Mouse (Mus musculus) heart, embryonic 16.5 days (tissue): ENCODE measurements at regions not wholly inside any gene's neighbourhood (a gene's known extent, or its start where the extent isn't known, plus 50 kb on each side); places are given as distances from the start of the nearest gene placed in this dataset.

Source experiments
- ATAC-seq: fragments of 200-750 bp; cut with Nextera tagmentation; replicated peaks from 2 replicates; pipeline ENCODE4 v1.8.0; 2017; ENCODE audit warnings: moderate number of reproducible peaks; ENCODE audit not compliant: insufficient read depth, low FRiP score; ENCODE audit errors: extremely low read depth
- H3K27ac ChIP-seq: fragments of 300-500 bp; sonication (generic); 2 replicates; pipeline ENCODE4 v1.5.1; 2014; ENCODE audit warnings: mild to moderate bottlenecking, low read length, control low read depth, moderate library complexity
- H3K27me3 ChIP-seq: fragments of 300-500 bp; sonication (generic); 2 replicates; pipeline ENCODE4 v1.6.1; 2014; ENCODE audit warnings: low read length, mixed read lengths; ENCODE audit not compliant: control insufficient read depth, insufficient read depth
- H3K36me3 ChIP-seq: fragments of 300-500 bp; sonication (generic); 2 replicates; pipeline ENCODE4 v1.6.1; 2014; ENCODE audit not compliant: control insufficient read depth, insufficient read depth
- H3K4me1 ChIP-seq: fragments of 300-500 bp; sonication (generic); 2 replicates; pipeline ENCODE4 v1.6.1; 2014; ENCODE audit warnings: low read length, mixed read lengths; ENCODE audit not compliant: control insufficient read depth, insufficient read depth
- H3K4me2 ChIP-seq: fragments of 300-500 bp; sonication (generic); 2 replicates; pipeline ENCODE4 v1.6.1; 2014; ENCODE audit warnings: low read depth, mild to moderate bottlenecking, control low read depth, low read length
- H3K4me3 ChIP-seq: fragments of 300-500 bp; sonication (generic); 2 replicates; pipeline ENCODE4 v1.5.1; 2014; ENCODE audit warnings: mild to moderate bottlenecking, control low read depth, low read length
- H3K9ac ChIP-seq: fragments of 300-500 bp; sonication (generic); 2 replicates; pipeline ENCODE4 v1.6.1; 2014; ENCODE audit warnings: low read length, control low read depth
- H3K9me3 ChIP-seq: fragments of 300-500 bp; sonication (generic); replicated peaks from 2 replicates; pipeline ENCODE4 v1.6.1; 2016; ENCODE audit warnings: low read length; ENCODE audit not compliant: control insufficient read depth
- WGBS: fragments of 180-500 bp; shearing (Covaris S2); extraction: QIAGEN DNeasy Blood & Tissue Kit; methylation state at CpG from one replicate; pipeline ENCODE4 v1.1.7; 2014; 5-methylcytosine and 5-hydroxymethylcytosine counted together

GRCm38 (mm10) chr10:87747846-87748552 lies 110.1 kb upstream of the Igf1 start:
- H3K9ac ChIP-seq: no peak overlapping the region
- WGBS: 85% methylated on average over 2 of the region's 2 CpGs
- H3K4me1 ChIP-seq: no peaks in the 10 kb centered on the region
- H3K9me3 ChIP-seq: no peaks in the 10 kb centered on the region
- no peak overlapping the region for H3K27ac ChIP-seq
- H3K27me3 ChIP-seq: no peaks in the 10 kb centered on the region
- no peak for ATAC-seq
- H3K4me3 ChIP-seq: no peak overlapping the region
- no peaks in the 10 kb centered on the region for H3K36me3 ChIP-seq
- H3K4me2 ChIP-seq: no peak overlapping the region

- Histone ChIP-seq H3K4me1 (no peaks in the 10 kb centered on the region), H3K9me3 (no peaks in the 10 kb centered on the region), H3K36me3 (no peaks in the 10 kb centered on the region), H3K4me3 (no peak overlapping the region), H3K4me2 (no peak overlapping the region), H3K9ac (no peak overlapping the region), H3K27me3 (no peaks in the 10 kb centered on the region), H3K27ac (no peak overlapping the region)
- no peak for ATAC-seq
- 82% methylated on average over 4 of the region's 4 CpGs for WGBS
Measured at GRCm38 (mm10) chr10:87748631-87749193, 109.4 kb upstream of the Igf1 start.

- no peaks in the 10 kb centered on the region for H3K9me3 ChIP-seq
- H3K9ac ChIP-seq: no peak overlapping the region
- no peaks in the 10 kb centered on the region for H3K36me3 ChIP-seq
- ATAC-seq: no peak
- H3K4me3 ChIP-seq: no peak overlapping the region
- H3K4me1 ChIP-seq: no peaks in the 10 kb centered on the region
- H3K27me3 ChIP-seq: no peaks in the 10 kb centered on the region
- no peak overlapping the region for H3K4me2 ChIP-seq
- H3K27ac ChIP-seq: no peak overlapping the region
Measured at GRCm38 (mm10) chr10:87750321-87750720, 107.7 kb upstream of the Igf1 start.

- no peak overlapping the region for H3K4me3 ChIP-seq
- 40% methylated on average over 1 of the region's 1 CpGs for WGBS
- H3K36me3 ChIP-seq: no peaks in the 10 kb centered on the region
- H3K27ac ChIP-seq: no peak overlapping the region
- no peak overlapping the region for H3K9ac ChIP-seq
- no peak for ATAC-seq
- no peaks in the 10 kb centered on the region for H3K9me3 ChIP-seq
- no peak overlapping the region for H3K4me2 ChIP-seq
- no peaks in the 10 kb centered on the region for H3K27me3 ChIP-seq
- H3K4me1 ChIP-seq: no peaks in the 10 kb centered on the region
Measured at GRCm38 (mm10) chr10:87750972-87751371, 107.1 kb upstream of the Igf1 start.

GRCm38 (mm10) chr10:87752117-87752516 lies 105.9 kb upstream of the Igf1 start:
- Histone ChIP-seq H3K4me2 (no peak overlapping the region), H3K4me1 (no peaks in the 10 kb centered on the region), H3K27ac (no peak overlapping the region), H3K36me3 (no peaks in the 10 kb centered on the region), H3K27me3 (no peaks in the 10 kb centered on the region), H3K9me3 (no peaks in the 10 kb centered on the region), H3K9ac (no peak overlapping the region), H3K4me3 (no peak overlapping the region)
- no peak for ATAC-seq
- 68% methylated on average over 2 of the region's 2 CpGs for WGBS

- H3K9ac ChIP-seq: no peak overlapping the region
- no peak for ATAC-seq
- H3K4me2 ChIP-seq: no peak overlapping the region
- no peak overlapping the region for H3K4me3 ChIP-seq
- WGBS: 35% methylated on average over 1 of the region's 1 CpGs
- no peaks in the 10 kb centered on the region for H3K27me3 ChIP-seq
- H3K9me3 ChIP-seq: no peaks in the 10 kb centered on the region
- H3K4me1 ChIP-seq: no peaks in the 10 kb centered on the region
- H3K27ac ChIP-seq: no peak overlapping the region
- no peaks in the 10 kb centered on the region for H3K36me3 ChIP-seq
Measured at GRCm38 (mm10) chr10:87753483-87753882, 104.6 kb upstream of the Igf1 start.

- no peak overlapping the region for H3K4me3 ChIP-seq
- H3K4me2 ChIP-seq: no peak overlapping the region
- H3K27me3 ChIP-seq: no peaks in the 10 kb centered on the region
- WGBS: 68% methylated on average over 5 of the region's 5 CpGs
- no peaks in the 10 kb centered on the region for H3K9me3 ChIP-seq
- no peaks in the 10 kb centered on the region for H3K36me3 ChIP-seq
- no peak for ATAC-seq
- no peak overlapping the region for H3K9ac ChIP-seq
- H3K4me1 ChIP-seq: no peaks in the 10 kb centered on the region
- no peak overlapping the region for H3K27ac ChIP-seq
Measured at GRCm38 (mm10) chr10:87761528-87762030, 96.5 kb upstream of the Igf1 start.

- no peak; the same call in 1 of the 2 replicates for ATAC-seq
Measured at GRCm38 (mm10) chr10:87787521-87787920, 70.5 kb upstream of the Igf1 start.

GRCm38 (mm10) chr10:87792346-87792745 lies 65.7 kb upstream of the Igf1 start:
- no peak overlapping the region for H3K4me3 ChIP-seq
- H3K4me2 ChIP-seq: no peak overlapping the region
- no peaks in the 10 kb centered on the region for H3K36me3 ChIP-seq
- H3K27ac ChIP-seq: no peak overlapping the region
- H3K9me3 ChIP-seq: no peaks in the 10 kb centered on the region
- H3K4me1 ChIP-seq: no peaks in the 10 kb centered on the region
- no peak for ATAC-seq
- H3K27me3 ChIP-seq: no peaks in the 10 kb centered on the region
- no peak overlapping the region for H3K9ac ChIP-seq

More at GRCm38 (mm10) chr10:87787521-87787920, 70.5 kb upstream of the Igf1 start:
- 54% methylated on average over 4 of the region's 4 CpGs for WGBS
- Histone ChIP-seq H3K9me3 (no peaks in the 10 kb centered on the region), H3K4me1 (no peaks in the 10 kb centered on the region), H3K36me3 (no peaks in the 10 kb centered on the region), H3K27me3 (no peaks in the 10 kb centered on the region), H3K27ac (no peak overlapping the region), H3K9ac (no peak overlapping the region), H3K4me2 (no peak overlapping the region), H3K4me3 (no peak overlapping the region)
